Mouse (Mus musculus) kidney, postnatal 0 days (tissue): ENCODE results near the gene Ncoa7. TPM values are rescaled to one million over a fixed set of nuclear protein-coding genes. Genes with fewer than 3 reads are reported as not detected.

Experiments
- ATAC-seq: fragments of 200-750 bp; cut with Nextera tagmentation; replicated peaks from 2 replicates; pipeline ENCODE4 v1.8.0; 2017; ENCODE audit warnings: low read depth, moderate number of reproducible peaks, moderate TSS enrichment, moderate library complexity; ENCODE audit not compliant: low FRiP score
- DNase-seq: peaks from one replicate; pipeline ENCODE4 v3.0.0-alpha.2; 2016; ENCODE audit warnings: low spot score
- H3K27ac ChIP-seq: fragments of 300-500 bp; sonication (generic); 2 replicates; pipeline ENCODE4 v1.5.1; 2014; ENCODE audit warnings: mild to moderate bottlenecking
- H3K27me3 ChIP-seq: fragments of 300-500 bp; sonication (generic); 2 replicates; pipeline ENCODE4 v1.6.1; 2014; ENCODE audit warnings: low read length, mixed read lengths; ENCODE audit not compliant: insufficient read depth
- H3K36me3 ChIP-seq: fragments of 300-500 bp; sonication (generic); 2 replicates; pipeline ENCODE4 v1.6.1; 2014; ENCODE audit warnings: low read length, mixed read lengths; ENCODE audit not compliant: insufficient read depth
- H3K4me1 ChIP-seq: fragments of 300-500 bp; sonication (generic); replicated peaks from 2 replicates; pipeline ENCODE4 v1.6.1; 2014; ENCODE audit warnings: antibody characterized with exemption, low read length, mixed read lengths; ENCODE audit not compliant: insufficient read depth
- H3K4me2 ChIP-seq: fragments of 300-500 bp; sonication (generic); 2 replicates; pipeline ENCODE4 v1.6.1; 2014; ENCODE audit warnings: mild to moderate bottlenecking, low read length, moderate library complexity, mixed read lengths
- H3K4me3 ChIP-seq: fragments of 300-500 bp; sonication (generic); replicated peaks from 2 replicates; pipeline ENCODE4 v1.5.1; 2014; ENCODE audit warnings: low read depth, low read length
- H3K9ac ChIP-seq: fragments of 300-500 bp; sonication (generic); 2 replicates; pipeline ENCODE4 v1.6.1; 2014; ENCODE audit warnings: low read depth, low read length
- H3K9me3 ChIP-seq: fragments of 300-500 bp; sonication (generic); replicated peaks from 2 replicates; pipeline ENCODE4 v1.6.1; 2016; ENCODE audit warnings: low read length, inconsistent platforms, mixed read lengths
- CTCF ChIP-seq: IDR thresholded peaks from 2 replicates; pipeline ENCODE4 v1.5.1; 2016; ENCODE audit warnings: antibody characterized with exemption, low read depth, mild to moderate bottlenecking, moderate library complexity
- WGBS: fragments of 180-500 bp; shearing (Covaris S2); extraction: QIAGEN DNeasy Blood & Tissue Kit; methylation state at CpG from one replicate; pipeline ENCODE4 v1.1.7; 2014; 5-methylcytosine and 5-hydroxymethylcytosine counted together
- polyA plus RNA-seq: library from polyadenylated mRNA; unstranded; fragments of >200 nt; fragmentation: Nextera tagmentation; extraction: Ambion mirVana; gene quantifications from 2 replicates; pipeline ENCODE4 v1.2.1, GENCODE M21; 2015

Ncoa7 gene
- polyA plus RNA-seq, 1 experiment from 2014 or later = 19.6 TPM

DNA sequence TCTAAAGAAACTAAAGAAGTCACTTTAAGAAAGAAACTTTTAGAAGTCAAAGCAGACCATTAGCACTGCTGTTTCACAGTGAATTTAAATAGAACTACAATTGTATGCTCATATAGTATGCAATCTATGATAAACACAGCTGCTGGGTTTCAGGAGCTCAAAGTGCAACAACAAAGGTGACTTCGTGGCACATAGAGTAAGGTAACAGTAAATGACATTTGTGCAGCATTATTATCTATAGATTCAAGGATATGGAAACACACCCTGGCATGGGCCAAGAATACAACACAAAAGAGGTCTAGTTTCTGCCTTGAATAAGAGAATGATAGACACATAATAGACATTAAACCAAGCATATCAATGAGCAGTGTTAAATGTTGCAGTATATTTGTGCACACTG is 100.5 kb downstream of the Ncoa7 start:
- Histone ChIP-seq H3K36me3 (no peaks in the 10 kb centered on the region), H3K27me3 (no peaks in the 10 kb centered on the region), H3K9ac (no peak overlapping the region), H3K9me3 (no peaks in the 10 kb centered on the region), H3K4me2 (no peak overlapping the region), H3K4me3 (no peak overlapping the region), H3K27ac (no peak overlapping the region), H3K4me1 (no peaks in the 10 kb centered on the region)
- DNase-seq = no peak
- ATAC-seq = no peak
- 88% methylated on average over 1 of the region's 1 CpGs for WGBS
- TF ChIP-seq CTCF = no peak

DNA sequence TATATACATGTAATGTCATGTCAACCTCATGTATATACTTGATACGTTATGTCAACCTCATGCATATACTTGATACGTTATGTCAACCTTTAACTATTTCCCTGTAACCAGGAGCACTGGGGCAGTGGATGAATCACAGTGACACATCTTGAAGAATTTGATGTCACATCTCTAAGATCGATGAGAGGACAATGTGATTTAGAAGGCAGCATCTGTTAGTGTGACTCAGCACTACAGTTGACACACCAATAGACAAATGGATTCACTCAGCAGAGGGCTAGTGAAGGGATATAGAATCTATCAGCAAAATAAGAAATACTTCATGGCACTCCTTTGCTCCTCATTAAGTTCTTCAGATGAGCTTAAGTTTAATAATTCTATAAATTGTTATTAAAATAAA is 116.3 kb downstream of the Ncoa7 start:
- DNase-seq = no peak
- Histone ChIP-seq H3K4me3 (no peak overlapping the region), H3K27ac (no peak overlapping the region), H3K9me3 (no peaks in the 10 kb centered on the region), H3K36me3 (peaks cover 9% of the 10 kb centered on the region; the same call in 1 of the 2 replicates), H3K9ac (no peak overlapping the region), H3K4me2 (no peak overlapping the region), H3K4me1 (no peaks in the 10 kb centered on the region), H3K27me3 (no peaks in the 10 kb centered on the region)
- 89% methylated on average over 3 of the region's 3 CpGs for WGBS
- TF ChIP-seq CTCF = no peak
- ATAC-seq = no peak

GRCm38 (mm10) chr10:30683449-30683848 is 119.7 kb downstream of the Ncoa7 start:
- Histone ChIP-seq H3K9ac (no peak overlapping the region), H3K27ac (no peak overlapping the region), H3K36me3 (no peaks in the 10 kb centered on the region), H3K27me3 (no peaks in the 10 kb centered on the region), H3K9me3 (no peaks in the 10 kb centered on the region), H3K4me2 (no peak overlapping the region), H3K4me3 (no peak overlapping the region), H3K4me1 (no peaks in the 10 kb centered on the region)
- TF ChIP-seq CTCF = no peak
- ATAC-seq (no peak), DNase-seq (no peak)
- WGBS = 80% methylated on average over 4 of the region's 4 CpGs

DNA sequence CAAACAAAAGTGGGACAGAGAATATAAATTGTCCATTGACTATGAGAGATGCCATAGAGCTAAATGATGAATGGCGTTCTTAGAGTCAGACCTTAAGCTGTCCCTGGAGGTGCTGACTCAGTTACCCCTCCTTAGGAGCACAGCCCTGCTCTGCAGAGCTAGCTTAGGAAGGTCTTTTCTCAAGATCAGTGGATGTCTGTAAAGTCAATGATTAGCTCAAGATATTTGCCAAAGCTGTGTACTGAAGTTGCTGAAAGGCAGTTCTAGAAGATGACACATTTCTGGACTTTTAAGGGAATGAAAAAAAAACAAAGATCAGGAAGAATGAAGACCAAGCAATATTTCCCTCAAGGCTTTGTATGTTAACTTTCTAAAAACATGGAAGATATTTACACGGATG is 123.4 kb downstream of the Ncoa7 start:
- Histone ChIP-seq H3K36me3 (no peaks in the 10 kb centered on the region), H3K27ac (no peak overlapping the region), H3K27me3 (no peaks in the 10 kb centered on the region), H3K4me3 (no peak overlapping the region), H3K4me1 (no peaks in the 10 kb centered on the region), H3K9ac (no peak overlapping the region), H3K4me2 (no peak overlapping the region), H3K9me3 (no peaks in the 10 kb centered on the region)
- no peak for TF ChIP-seq CTCF
- WGBS = 92% methylated on average over 2 of the region's 2 CpGs
- no peak for ATAC-seq
- DNase-seq = no peak

DNA sequence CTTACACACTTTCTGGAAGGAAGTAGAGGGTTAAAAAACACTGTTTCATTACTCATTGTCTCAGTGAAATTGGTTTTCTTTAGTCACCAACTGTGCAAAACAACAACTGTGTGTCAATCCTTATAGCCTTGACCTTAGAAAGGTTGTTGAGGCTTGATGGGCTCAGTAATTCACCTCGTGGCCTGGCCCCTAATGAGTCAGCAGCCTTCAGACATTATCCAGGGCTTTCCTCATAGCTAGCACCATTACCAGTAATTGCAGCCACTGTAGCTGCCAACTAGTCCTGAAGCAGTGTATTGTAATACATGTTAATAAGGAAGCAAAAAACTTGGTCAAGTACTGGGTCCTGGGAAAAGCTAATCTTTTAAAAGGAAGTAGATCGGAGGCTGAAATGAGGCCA is 125.1 kb downstream of the Ncoa7 start:
- TF ChIP-seq CTCF = no peak
- Histone ChIP-seq H3K27ac (no peak overlapping the region), H3K4me2 (no peak overlapping the region), H3K9ac (no peak overlapping the region), H3K4me1 (no peaks in the 10 kb centered on the region), H3K4me3 (no peak overlapping the region), H3K36me3 (no peaks in the 10 kb centered on the region), H3K9me3 (no peaks in the 10 kb centered on the region), H3K27me3 (no peaks in the 10 kb centered on the region)
- WGBS = 74% methylated on average over 2 of the region's 2 CpGs
- ATAC-seq (no peak), DNase-seq (no peak)

- no peaks in the 10 kb centered on the region for H3K36me3 ChIP-seq
- no peaks in the 10 kb centered on the region for H3K4me1 ChIP-seq
- H3K4me3 ChIP-seq = no peak overlapping the region
- ATAC-seq (no peak), DNase-seq (no peak)
- no peak overlapping the region for H3K4me2 ChIP-seq
- no peaks in the 10 kb centered on the region for H3K27me3 ChIP-seq
- no peak overlapping the region for H3K9ac ChIP-seq
- H3K27ac ChIP-seq = no peak overlapping the region
- 74% methylated on average over 3 of the region's 3 CpGs for WGBS
- no peaks in the 10 kb centered on the region for H3K9me3 ChIP-seq
- no peak for TF ChIP-seq CTCF
Measured at GRCm38 (mm10) chr10:30674825-30675224, 128.3 kb downstream of the Ncoa7 start.

- H3K9ac ChIP-seq = no peak overlapping the region
- H3K27ac ChIP-seq = no peak overlapping the region
- H3K36me3 ChIP-seq = no peaks in the 10 kb centered on the region
- H3K4me2 ChIP-seq = no peak overlapping the region
- 90% methylated on average over 2 of the region's 2 CpGs for WGBS
- TF ChIP-seq CTCF = no peak
- no peak for DNase-seq
- no peak overlapping the region for H3K4me3 ChIP-seq
- no peaks in the 10 kb centered on the region for H3K27me3 ChIP-seq
- no peaks in the 10 kb centered on the region for H3K9me3 ChIP-seq
- H3K4me1 ChIP-seq = no peaks in the 10 kb centered on the region
- ATAC-seq = no peak
Measured at GRCm38 (mm10) chr10:30666580-30666979, 136.5 kb downstream of the Ncoa7 start.
